Mouse (Mus musculus): ENCODE data around the gene Asprv1. TPM values are rescaled to one million over a fixed set of nuclear protein-coding genes. Genes with fewer than 3 reads are reported as not detected.

The Asprv1 gene
- polyA plus RNA-seq (2021; fragmentation: Nextera tagmentation): 0.23 and 0.44 TPM in 2 replicates
- long read RNA-seq, experiment 1: 0 reads
- long read RNA-seq, experiment 2: 0 reads

GRCm38 (mm10) chr6:86627946-86628345, at the start of gene Asprv1:
TSS of gene Asprv1 (plus strand) at chr6:86628164.

GRCm38 (mm10) chr6:86668580-86669239, 40.7 kb downstream of the Asprv1 start, which contains the start of gene Mxd1:
TSS of gene Mxd1 (minus strand) at chr6:86669161.

Other genes with a start within 250 kb of the Asprv1 start
- 48.7 and 49.4 TPM in 2 replicates for gene Pcyox1, start 231.0 kb upstream of the Asprv1 start, polyA plus RNA-seq (2021; fragmentation: Nextera tagmentation)
- gene Tia1, start 223.9 kb upstream of the Asprv1 start, polyA plus RNA-seq (2021; fragmentation: Nextera tagmentation): 23.3 and 25.5 TPM in 2 replicates
- 3.2 and 4.6 TPM in 2 replicates for gene Gm44790, start 201.5 kb upstream of the Asprv1 start, polyA plus RNA-seq (2021; fragmentation: Nextera tagmentation)
- gene C87436, start 189.8 kb upstream of the Asprv1 start, polyA plus RNA-seq (2021; fragmentation: Nextera tagmentation): 19.1 and 19.3 TPM in 2 replicates
- 98.4 and 118 TPM in 2 replicates for gene Pcbp1, start 101.8 kb upstream of the Asprv1 start, polyA plus RNA-seq (2021; fragmentation: Nextera tagmentation)
- gene Mxd1, start 41.0 kb downstream of the Asprv1 start, polyA plus RNA-seq (2021; fragmentation: Nextera tagmentation): 5.9 and 6.5 TPM in 2 replicates
- 151 and 175 TPM in 2 replicates for gene Snrnp27, start 56.4 kb downstream of the Asprv1 start, polyA plus RNA-seq (2021; fragmentation: Nextera tagmentation)
- 8.0 and 8.6 TPM in 2 replicates for gene Gmcl1, start 105.2 kb downstream of the Asprv1 start, polyA plus RNA-seq (2021; fragmentation: Nextera tagmentation)
- gene Anxa4, start 165.4 kb downstream of the Asprv1 start, polyA plus RNA-seq (2021; fragmentation: Nextera tagmentation): 7.4 and 10.9 TPM in 2 replicates
- 118 and 132 TPM in 2 replicates for gene Aak1, start 221.4 kb downstream of the Asprv1 start, polyA plus RNA-seq (2021; fragmentation: Nextera tagmentation)

Data from layer of hippocampus, adult 6 months (tissue).